Mouse (Mus musculus) R1 (cell line): ENCODE data around the gene Ostm1.

Experiments
- DNase-seq: peaks from one replicate; pipeline ENCODE4 v3.0.0-alpha.2; 2018; ENCODE audit warnings: low read depth, low spot score

The Ostm1 gene

GRCm38 (mm10) chr10:42678755-42679364 is 95.2 kb downstream of the Ostm1 start:
- peak; percentile 93 for DNase-seq

GRCm38 (mm10) chr10:42679586-42679985 is 96.0 kb downstream of the Ostm1 start:
- no peak for DNase-seq

GRCm38 (mm10) chr10:42680582-42681001 is 97.0 kb downstream of the Ostm1 start:
- DNase-seq, result peak; percentile 92

- no peak for DNase-seq
Measured at GRCm38 (mm10) chr10:42682421-42682820, 98.8 kb downstream of the Ostm1 start.

- no peak for DNase-seq
Measured at GRCm38 (mm10) chr10:42687873-42688272, 104.3 kb downstream of the Ostm1 start.

- DNase-seq, result no peak
Measured at GRCm38 (mm10) chr10:42689694-42690093, 106.1 kb downstream of the Ostm1 start.

- no peak for DNase-seq
Measured at GRCm38 (mm10) chr10:42690233-42691028, 106.8 kb downstream of the Ostm1 start.

- DNase-seq, result no peak
Measured at GRCm38 (mm10) chr10:42691051-42691450, 107.4 kb downstream of the Ostm1 start.

- no peak for DNase-seq
Measured at GRCm38 (mm10) chr10:42692095-42692494, 108.5 kb downstream of the Ostm1 start.

- DNase-seq, result no peak
Measured at GRCm38 (mm10) chr10:42692794-42693193, 109.2 kb downstream of the Ostm1 start.

GRCm38 (mm10) chr10:42693482-42693881 is 109.9 kb downstream of the Ostm1 start:
- DNase-seq, result no peak

GRCm38 (mm10) chr10:42696361-42696760 is 112.7 kb downstream of the Ostm1 start:
- no peak for DNase-seq

- DNase-seq, result peak; percentile 95
Measured at GRCm38 (mm10) chr10:42697007-42697406, 113.4 kb downstream of the Ostm1 start.

- no peak for DNase-seq
Measured at GRCm38 (mm10) chr10:42698375-42698774, 114.8 kb downstream of the Ostm1 start.

GRCm38 (mm10) chr10:42698994-42699393 is 115.4 kb downstream of the Ostm1 start:
- no peak for DNase-seq

GRCm38 (mm10) chr10:42702111-42702510 is 118.5 kb downstream of the Ostm1 start:
- DNase-seq, result no peak

- no peak for DNase-seq
Measured at GRCm38 (mm10) chr10:42714676-42715075, 131.1 kb downstream of the Ostm1 start.

GRCm38 (mm10) chr10:42715366-42716035 is 131.9 kb downstream of the Ostm1 start:
- DNase-seq, result peak; percentile 65

- DNase-seq, result no peak
Measured at GRCm38 (mm10) chr10:42722116-42722515, 138.5 kb downstream of the Ostm1 start.

GRCm38 (mm10) chr10:42723275-42724232 is 139.9 kb downstream of the Ostm1 start:
- no peak for DNase-seq

- DNase-seq, result no peak
Measured at GRCm38 (mm10) chr10:42729607-42730006, 146.0 kb downstream of the Ostm1 start.
